Mouse (Mus musculus) erythroblast, adult 5-6 weeks (primary cell): ENCODE results near the gene Bet1l. TPM values are rescaled to one million over a fixed set of nuclear protein-coding genes. Genes with fewer than 3 reads are reported as not detected.

Experiments
- ATAC-seq: replicated peaks from 2 replicates; pipeline ENCODE4 v1.8.0; 2016; ENCODE audit warnings: moderate number of reproducible peaks, mild to moderate bottlenecking, moderate TSS enrichment, inconsistent platforms; ENCODE audit not compliant: poor library complexity, low FRiP score, severe bottlenecking
- total RNA-seq, 2 experiments: library from RNA; stranded (forward) in 1 of 2; stranded (reverse) in 1 of 2; fragments of 150-400 nt in 1 of 2; fragments of 200-764, 138-1000 nt in 1 of 2; gene quantifications; 2 replicates each; pipeline versions ENCODE4 v1.2.3 to v1.2.4; 2015 to 2017; ENCODE audit warnings: low replicate concordance in 2 of 2

The Bet1l gene
- total RNA-seq, 2 experiments from 2014 or later, result 14.8 to 17.3 TPM

DNA sequence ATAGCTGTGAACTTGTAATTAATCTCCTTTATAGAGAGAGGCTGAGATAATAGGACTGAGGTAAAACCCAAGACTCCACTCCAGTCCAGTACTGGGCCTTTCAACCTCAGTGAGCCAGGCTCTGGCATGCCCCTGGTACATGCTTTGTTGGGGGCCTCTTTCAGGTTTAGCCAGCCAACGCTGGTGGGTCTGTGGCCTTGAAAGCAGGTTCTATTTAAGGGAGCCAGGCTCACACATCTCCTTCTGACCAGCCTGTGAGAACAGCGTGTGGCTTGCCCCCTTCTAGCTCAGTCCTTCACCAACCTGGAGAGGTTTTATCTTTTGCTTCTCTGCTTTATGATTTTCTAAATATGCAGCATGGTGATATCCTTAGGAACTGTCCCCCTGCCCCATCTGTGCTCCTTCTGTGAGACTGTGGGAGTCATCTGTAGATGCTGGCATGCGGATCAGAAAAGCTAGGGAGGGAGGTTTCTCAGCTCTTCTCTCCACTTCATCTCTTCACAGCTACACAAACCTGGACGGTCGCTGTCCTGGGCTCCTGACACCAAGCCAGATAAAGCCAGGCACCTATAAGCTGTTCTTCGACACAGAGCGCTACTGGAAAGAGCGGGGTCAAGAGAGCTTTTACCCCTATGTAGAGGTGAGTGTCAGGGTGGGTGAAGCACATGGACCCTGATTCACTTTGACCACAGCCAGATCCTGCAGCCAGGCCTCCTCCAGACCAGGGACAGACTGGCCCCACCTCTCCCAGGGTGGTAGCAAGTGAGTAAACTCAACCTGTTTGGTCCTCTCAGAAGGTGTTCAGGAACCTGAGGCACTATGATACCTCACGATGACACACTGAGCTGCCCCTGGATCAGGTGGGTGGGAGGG lies 20.9 kb downstream of the Bet1l start:
- no peak for ATAC-seq

DNA sequence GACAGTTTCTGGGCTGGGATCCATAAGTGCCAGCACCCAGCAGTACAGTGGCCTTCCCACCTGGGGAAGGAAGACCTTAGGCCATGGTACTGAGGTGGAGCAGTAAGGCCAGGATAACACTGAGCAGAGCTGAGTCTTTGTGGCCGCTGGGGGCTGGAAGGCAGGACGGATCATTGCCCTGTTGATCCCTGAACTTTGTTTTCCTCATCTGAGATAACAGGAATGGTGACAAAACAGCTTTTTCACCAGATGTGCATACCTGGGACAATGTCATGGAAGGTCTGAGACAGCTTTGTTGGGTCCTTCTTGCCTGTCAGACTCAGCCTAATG lies 21.7 kb downstream of the Bet1l start:
- ATAC-seq, result no peak

DNA sequence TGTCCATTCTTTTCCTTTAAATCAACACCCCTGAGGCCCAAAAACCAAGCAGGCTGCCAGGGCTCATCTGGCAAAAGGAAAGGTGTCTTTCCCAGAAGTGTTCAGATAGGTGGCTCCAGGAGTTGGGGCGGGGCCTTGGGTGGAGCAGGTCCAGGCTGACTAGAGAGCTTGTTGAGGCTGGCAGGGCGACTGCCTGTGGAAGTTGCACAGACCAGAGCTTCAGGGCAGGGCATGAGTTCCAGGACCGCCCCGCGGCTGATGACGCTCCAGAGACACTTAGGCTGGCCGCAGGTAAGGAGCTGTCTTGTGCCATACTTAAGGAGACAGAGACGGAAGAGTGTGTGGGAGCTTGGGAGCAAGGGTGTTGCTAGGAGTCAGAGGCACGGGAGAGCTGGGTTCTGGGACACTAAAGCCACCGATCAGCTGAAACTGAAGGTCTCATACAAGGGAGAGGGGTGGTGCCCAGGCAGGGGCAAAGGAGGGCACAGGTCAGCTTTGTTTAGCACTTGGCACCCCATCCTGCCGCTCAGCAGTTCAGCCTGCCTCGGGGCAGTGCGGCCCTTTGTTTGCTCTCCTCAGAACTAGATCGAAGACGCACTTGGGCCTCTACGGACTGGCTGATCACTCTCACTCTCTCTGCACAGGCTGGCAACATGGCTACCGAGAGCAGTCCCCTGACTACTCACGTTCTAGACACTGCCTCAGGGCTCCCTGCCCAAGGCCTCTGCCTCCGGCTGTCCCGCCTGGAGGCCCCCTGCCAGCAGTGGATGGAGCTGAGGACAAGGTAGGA lies 22.2 kb downstream of the Bet1l start, which contains the start of gene Urah:
Gene Urah, plus strand, starts transcription at position 51 of the 790 bp plus-strand sequence.
- ATAC-seq, result 0 out of 2 replicates have a peak, but pooled peaks have one; percentile 26

DNA sequence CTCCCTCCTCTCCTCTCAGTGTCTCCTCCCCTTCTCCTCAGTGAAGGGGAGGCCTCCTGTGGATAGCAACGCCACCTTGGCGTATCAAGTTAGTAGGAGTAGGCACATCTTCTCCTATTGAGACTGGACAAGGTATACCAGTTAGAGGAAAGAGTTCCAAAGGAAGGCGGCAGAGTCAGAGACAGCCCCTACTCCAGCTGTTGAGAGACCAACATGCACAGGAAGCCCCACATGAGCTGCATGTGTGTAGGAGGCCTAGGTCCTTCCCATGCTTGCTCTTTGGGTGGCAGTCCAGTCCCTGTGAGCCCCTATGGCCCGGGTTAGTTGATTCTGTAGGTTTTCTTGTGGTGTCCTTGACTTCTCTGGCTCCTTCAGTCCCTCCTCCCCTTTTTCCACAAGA lies 24.0 kb downstream of the Bet1l start:
- ATAC-seq, result no peak

DNA sequence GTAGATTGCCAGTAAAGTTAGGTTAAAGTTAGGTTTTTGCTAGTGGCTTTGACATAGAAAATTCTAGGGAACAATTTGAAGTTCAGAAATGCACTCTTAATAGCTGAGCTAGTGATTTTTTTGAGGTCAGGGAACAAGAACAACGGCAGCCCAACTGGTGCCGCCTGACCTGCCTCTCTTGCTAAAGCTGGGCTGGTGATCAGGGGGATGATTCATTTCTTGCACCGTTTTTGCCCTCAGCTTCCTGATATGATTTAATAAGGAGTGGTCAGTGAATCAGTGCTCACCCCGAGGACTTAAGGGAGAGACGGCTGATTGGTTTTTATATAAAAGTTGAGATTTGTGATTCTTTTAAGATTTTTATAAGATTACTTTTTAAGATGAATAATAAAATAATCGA lies 25.9 kb downstream of the Bet1l start:
- no peak for ATAC-seq

DNA sequence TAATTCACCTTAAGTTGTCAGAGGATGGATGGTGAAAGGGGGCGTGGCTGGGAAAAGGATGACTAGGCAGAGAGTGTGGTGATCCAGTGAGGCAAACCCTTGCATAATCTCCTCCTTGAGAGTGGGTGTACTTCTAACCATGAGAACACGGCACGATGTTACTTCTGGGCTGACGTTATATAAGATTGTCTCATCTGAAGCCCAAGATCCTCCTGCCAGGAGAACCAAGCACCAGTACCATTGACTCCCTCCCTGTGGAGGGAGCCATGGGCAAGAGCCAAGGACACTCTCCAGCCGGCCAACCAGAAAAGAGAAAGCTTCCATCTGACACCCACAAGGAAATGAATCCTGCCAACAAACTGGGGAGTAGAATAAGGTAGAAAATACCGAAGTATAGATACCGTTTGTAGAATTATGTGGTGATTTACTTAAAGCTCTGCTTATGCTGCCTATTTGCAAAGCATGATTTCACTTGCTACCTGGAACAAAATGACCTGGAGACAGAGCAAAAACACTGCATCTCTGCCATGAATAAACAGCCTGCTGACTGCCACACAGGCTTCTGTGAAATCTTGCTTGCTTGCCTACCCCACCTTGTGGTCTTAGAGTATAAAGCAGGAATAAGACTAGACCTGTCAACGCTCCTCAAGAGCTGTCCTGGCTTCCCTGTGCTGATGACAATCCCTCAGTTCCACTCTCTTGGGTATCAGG lies 29.1 kb downstream of the Bet1l start:
- peak; percentile 46; the same call in 1 of the 2 replicates for ATAC-seq

DNA sequence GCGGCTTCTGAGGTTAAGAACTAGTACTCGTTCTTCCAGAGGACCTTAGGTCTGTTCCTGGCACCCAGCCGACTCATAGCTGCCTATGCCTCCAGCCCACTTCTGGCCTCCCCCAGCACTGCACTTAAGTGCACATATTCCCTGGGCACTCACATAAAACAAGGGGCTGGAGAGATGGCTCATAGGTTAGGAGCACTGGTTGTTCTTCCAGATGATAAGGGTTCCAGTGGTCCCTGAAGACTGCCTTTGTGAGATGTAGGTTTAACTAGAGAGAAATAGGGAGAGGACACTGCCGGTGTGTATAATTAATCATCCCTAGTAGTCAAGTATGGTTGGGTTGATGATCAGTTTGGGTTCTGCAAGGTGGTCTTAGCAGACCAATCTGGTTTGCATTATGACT lies 34.6 kb downstream of the Bet1l start:
- no peak for ATAC-seq

DNA sequence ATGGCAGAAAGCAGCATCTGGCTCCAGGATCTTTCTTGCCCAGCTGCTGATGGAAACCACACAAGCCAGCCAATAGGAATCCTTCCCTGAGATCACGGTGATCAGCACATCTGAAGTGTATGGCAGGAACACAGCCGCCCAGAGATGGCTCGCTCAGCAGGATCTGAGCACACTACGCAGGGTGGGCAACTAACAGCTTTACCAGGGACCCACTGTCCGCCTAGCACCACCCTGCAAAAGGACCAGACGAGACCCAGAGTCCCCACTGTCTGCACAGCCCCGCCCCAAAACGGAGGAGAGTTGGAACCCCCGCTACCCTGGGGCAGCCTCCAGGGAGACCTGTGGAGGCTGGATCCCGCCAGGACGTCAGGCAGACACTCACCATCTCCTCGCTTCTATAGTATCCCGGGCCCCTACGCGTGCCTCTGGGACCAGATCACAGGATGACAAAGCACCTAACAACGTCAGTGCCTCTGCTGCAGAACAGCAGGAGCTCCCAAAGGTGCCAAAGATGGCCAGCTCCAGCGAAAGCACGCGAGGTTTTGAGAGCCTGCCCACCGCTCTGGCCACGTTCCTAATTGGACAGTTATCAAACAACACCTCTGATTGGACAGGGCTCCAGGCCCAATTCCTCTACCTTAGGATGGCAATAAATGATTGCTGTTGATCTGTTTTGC lies 35.6 kb downstream of the Bet1l start, which contains the start of gene Zfp941:
Gene Zfp941, minus strand, starts transcription at position 526 of the 677 bp plus-strand sequence.
- ATAC-seq, result peak; percentile 74

DNA sequence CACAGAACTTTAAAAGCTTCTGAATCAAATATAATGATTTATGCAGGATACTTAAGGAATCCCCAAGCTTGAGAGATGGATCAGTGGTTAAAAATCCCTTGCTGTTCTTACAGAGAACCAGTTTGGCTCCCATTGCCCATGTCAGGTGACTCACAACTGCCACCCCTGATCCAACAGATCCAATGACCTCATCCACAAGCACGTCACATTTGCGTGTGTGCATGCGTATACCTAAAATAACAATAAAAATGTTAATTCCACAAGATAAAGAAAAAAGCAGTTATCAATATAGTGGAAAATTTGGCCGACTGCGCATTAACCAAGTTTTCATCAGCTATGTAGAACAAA lies 36.1 kb downstream of the Bet1l start:
- no peak for ATAC-seq

DNA sequence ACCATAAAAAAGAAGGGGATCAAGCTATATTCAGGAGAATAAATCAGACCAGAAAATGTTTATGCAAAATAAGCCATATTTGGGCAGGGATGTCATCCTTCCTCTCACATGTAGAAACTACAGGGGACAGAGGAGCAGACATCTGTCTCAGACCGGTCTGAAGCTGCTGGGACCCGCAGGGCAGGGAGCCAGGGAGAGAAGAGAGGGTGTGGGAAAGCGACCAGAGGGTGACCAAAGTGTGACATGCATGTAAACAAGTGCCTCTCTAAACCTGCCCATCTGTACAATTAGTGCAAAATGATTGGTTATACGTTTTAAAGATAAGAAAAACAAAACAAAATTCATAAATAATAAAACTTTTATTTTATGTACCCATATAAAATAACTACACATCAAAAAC lies 37.2 kb downstream of the Bet1l start:
- no peak for ATAC-seq

DNA sequence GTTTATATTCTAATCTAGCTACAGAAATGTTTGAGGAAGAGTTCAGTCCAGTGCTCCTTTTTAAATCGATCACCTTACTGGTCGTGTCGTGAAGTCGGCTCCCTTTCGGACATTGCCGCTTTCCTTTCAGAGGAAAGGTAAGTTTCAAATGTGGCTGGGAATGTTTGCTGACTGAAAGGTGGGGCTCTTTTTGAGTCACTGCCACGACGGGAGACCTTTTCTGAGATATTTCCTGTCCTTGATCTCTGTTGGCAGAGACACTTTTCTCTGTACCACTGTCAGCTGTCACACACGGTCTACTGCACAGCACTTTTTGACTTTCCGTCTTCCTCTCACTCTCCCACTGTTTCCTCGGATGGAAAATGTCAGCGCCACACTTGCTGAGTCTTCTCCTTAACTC lies 44.5 kb downstream of the Bet1l start:
- ATAC-seq, result no peak

DNA sequence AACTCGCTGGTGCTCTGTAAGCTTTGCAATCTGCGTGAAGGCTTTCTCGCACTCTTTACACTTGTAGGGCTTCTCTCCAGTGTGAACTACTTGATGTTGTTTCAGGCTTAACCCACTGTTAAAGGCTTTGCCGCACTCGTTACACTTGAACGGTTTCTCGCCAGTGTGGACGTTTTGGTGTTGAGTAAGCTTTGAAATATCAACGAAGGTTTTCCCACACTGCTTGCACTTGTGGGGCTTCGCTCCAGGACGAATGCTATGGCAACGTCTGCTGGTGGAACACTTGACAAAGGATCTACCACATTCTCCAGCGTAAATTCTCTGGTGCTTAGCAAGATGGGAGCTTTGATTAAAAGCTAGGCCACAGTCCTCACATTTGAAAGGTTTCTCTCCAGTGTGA lies 45.7 kb downstream of the Bet1l start:
- no peak for ATAC-seq

DNA sequence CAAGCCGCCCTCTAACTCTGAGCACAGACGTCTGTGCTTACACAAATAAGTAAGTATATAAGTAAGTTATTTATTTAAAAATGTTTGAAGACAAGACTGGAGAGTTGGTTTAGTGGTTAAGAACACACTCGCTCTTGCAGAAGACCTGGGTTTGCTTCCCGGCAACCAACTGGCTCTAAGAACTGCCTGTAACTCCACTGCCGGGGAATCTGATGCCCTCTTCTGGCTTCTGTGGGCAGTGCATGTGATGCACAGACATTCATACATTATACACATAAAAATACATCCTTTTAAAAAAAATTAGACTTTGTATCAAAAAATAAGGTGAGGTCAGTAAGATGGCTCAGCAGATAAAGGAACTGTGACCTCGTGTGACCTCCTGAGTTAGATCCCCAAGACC lies 46.9 kb downstream of the Bet1l start:
- no peak for ATAC-seq

DNA sequence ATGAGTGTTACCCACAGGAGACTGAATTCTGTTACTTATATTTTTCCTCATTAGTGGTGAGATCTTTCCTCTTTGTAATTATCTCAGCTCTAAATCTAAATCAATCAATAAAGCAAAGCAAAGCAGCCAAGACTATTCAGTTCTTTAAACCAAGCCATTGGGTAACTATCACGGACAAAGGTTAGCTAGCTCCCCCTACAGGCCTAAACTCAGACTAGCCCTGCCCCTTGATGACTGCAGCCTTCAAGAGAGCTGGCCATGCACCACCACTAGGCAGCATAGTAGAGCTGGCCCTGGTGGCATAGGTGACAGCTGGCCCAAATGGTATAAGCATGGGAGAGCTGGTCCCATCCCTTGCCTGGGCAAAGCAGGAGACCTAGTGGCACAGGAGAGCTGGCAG lies 51.7 kb downstream of the Bet1l start:
- ATAC-seq, result peak; percentile 61; the same call in 1 of the 2 replicates

Other genes with a start within 250 kb of the Bet1l start
- gene Olfr61, start 228.6 kb downstream of the Bet1l start, total RNA-seq (2015; ENCODE audit: low replicate concordance), result not detected in 2 replicates
- gene Olfr61, start 228.6 kb downstream of the Bet1l start, total RNA-seq (2017; ENCODE audit: low replicate concordance), result not detected in 2 replicates
- gene Olfr53, start 211.1 kb downstream of the Bet1l start, total RNA-seq (2015; ENCODE audit: low replicate concordance), result not detected in 2 replicates
- not detected in 2 replicates for gene Olfr53, start 211.1 kb downstream of the Bet1l start, total RNA-seq (2017; ENCODE audit: low replicate concordance)
- not detected in 2 replicates for gene Olfr539, start 197.6 kb downstream of the Bet1l start, total RNA-seq (2015; ENCODE audit: low replicate concordance)
- 0.14 TPM in 1 of 2 replicates, not detected in the other for gene Olfr539, start 197.6 kb downstream of the Bet1l start, total RNA-seq (2017; ENCODE audit: low replicate concordance)
- gene Olfr45, start 175.6 kb downstream of the Bet1l start, total RNA-seq (2015; ENCODE audit: low replicate concordance), result not detected in 2 replicates
- not detected in 2 replicates for gene Olfr45, start 175.6 kb downstream of the Bet1l start, total RNA-seq (2017; ENCODE audit: low replicate concordance)
- not detected in 2 replicates for gene Olfr541, start 160.3 kb downstream of the Bet1l start, total RNA-seq (2015; ENCODE audit: low replicate concordance)
- not detected in 2 replicates for gene Olfr541, start 160.3 kb downstream of the Bet1l start, total RNA-seq (2017; ENCODE audit: low replicate concordance)
- not detected in 2 replicates for gene Cyp2e1, start 93.8 kb downstream of the Bet1l start, total RNA-seq (2015; ENCODE audit: low replicate concordance)
- not detected in 2 replicates for gene Cyp2e1, start 93.8 kb downstream of the Bet1l start, total RNA-seq (2017; ENCODE audit: low replicate concordance)
- gene Syce1, start 69.7 kb downstream of the Bet1l start, total RNA-seq (2015; ENCODE audit: low replicate concordance), result not detected in 2 replicates
- 0.60 TPM in 1 of 2 replicates, not detected in the other for gene Syce1, start 69.7 kb downstream of the Bet1l start, total RNA-seq (2017; ENCODE audit: low replicate concordance)
- gene Zfp941, start 35.4 kb downstream of the Bet1l start, total RNA-seq (2015; ENCODE audit: low replicate concordance), result not detected in 2 replicates
- 0.28 and 0.51 TPM in 2 replicates for gene Zfp941, start 35.4 kb downstream of the Bet1l start, total RNA-seq (2017; ENCODE audit: low replicate concordance)
- not detected in 2 replicates for gene Urah, start 22.6 kb downstream of the Bet1l start, total RNA-seq (2015; ENCODE audit: low replicate concordance)
- not detected in 2 replicates for gene Urah, start 22.6 kb downstream of the Bet1l start, total RNA-seq (2017; ENCODE audit: low replicate concordance)
- gene Scgb1c1, start 12.0 kb downstream of the Bet1l start, total RNA-seq (2015; ENCODE audit: low replicate concordance), result not detected in 2 replicates
- not detected in 2 replicates for gene Scgb1c1, start 12.0 kb downstream of the Bet1l start, total RNA-seq (2017; ENCODE audit: low replicate concordance)
- gene Odf3, start 9.8 kb downstream of the Bet1l start, total RNA-seq (2015; ENCODE audit: low replicate concordance), result not detected in 2 replicates
- not detected in 2 replicates for gene Odf3, start 9.8 kb downstream of the Bet1l start, total RNA-seq (2017; ENCODE audit: low replicate concordance)
- gene Gm45785, start 1.2 kb downstream of the Bet1l start, total RNA-seq (2015; ENCODE audit: low replicate concordance), result not detected in 2 replicates
- gene Gm45785, start 1.2 kb downstream of the Bet1l start, total RNA-seq (2017; ENCODE audit: low replicate concordance), result not detected in 2 replicates
- gene Ric8a, start 620 bp downstream of the Bet1l start, total RNA-seq (2015; ENCODE audit: low replicate concordance), result 9.2 and 16.3 TPM in 2 replicates
- 9.2 and 9.8 TPM in 2 replicates for gene Ric8a, start 620 bp downstream of the Bet1l start, total RNA-seq (2017; ENCODE audit: low replicate concordance)
- gene Psmd13, start 24.4 kb upstream of the Bet1l start, total RNA-seq (2015; ENCODE audit: low replicate concordance), result 13.1 and 37.0 TPM in 2 replicates
- gene Psmd13, start 24.4 kb upstream of the Bet1l start, total RNA-seq (2017; ENCODE audit: low replicate concordance), result 56.0 and 77.4 TPM in 2 replicates
- gene Sirt3, start 24.7 kb upstream of the Bet1l start, total RNA-seq (2015; ENCODE audit: low replicate concordance), result 1.9 and 12.1 TPM in 2 replicates
- gene Sirt3, start 24.7 kb upstream of the Bet1l start, total RNA-seq (2017; ENCODE audit: low replicate concordance), result 1.4 and 2.1 TPM in 2 replicates
- not detected in 2 replicates for gene Cox8b, start 42.9 kb upstream of the Bet1l start, total RNA-seq (2015; ENCODE audit: low replicate concordance)
- not detected in 2 replicates for gene Cox8b, start 42.9 kb upstream of the Bet1l start, total RNA-seq (2017; ENCODE audit: low replicate concordance)
- gene Nlrp6, start 63.3 kb upstream of the Bet1l start, total RNA-seq (2015; ENCODE audit: low replicate concordance), result not detected in 2 replicates
- gene Nlrp6, start 63.3 kb upstream of the Bet1l start, total RNA-seq (2017; ENCODE audit: low replicate concordance), result not detected in 2 replicates
- gene Pgghg, start 83.8 kb upstream of the Bet1l start, total RNA-seq (2015; ENCODE audit: low replicate concordance), result 0.38 and 3.8 TPM in 2 replicates
- 1.5 and 3.3 TPM in 2 replicates for gene Pgghg, start 83.8 kb upstream of the Bet1l start, total RNA-seq (2017; ENCODE audit: low replicate concordance)
- gene Ifitm5, start 92.7 kb upstream of the Bet1l start, total RNA-seq (2015; ENCODE audit: low replicate concordance), result not detected in 2 replicates
- gene Ifitm5, start 92.7 kb upstream of the Bet1l start, total RNA-seq (2017; ENCODE audit: low replicate concordance), result 1.5 TPM in 1 of 2 replicates, not detected in the other
- not detected in 2 replicates for gene Gm45717, start 98.4 kb upstream of the Bet1l start, total RNA-seq (2015; ENCODE audit: low replicate concordance)
- gene Gm45717, start 98.4 kb upstream of the Bet1l start, total RNA-seq (2017; ENCODE audit: low replicate concordance), result not detected in 2 replicates
- gene Ifitm2, start 98.4 kb upstream of the Bet1l start, total RNA-seq (2015; ENCODE audit: low replicate concordance), result 133 and 151 TPM in 2 replicates
- gene Ifitm2, start 98.4 kb upstream of the Bet1l start, total RNA-seq (2017; ENCODE audit: low replicate concordance), result 41.4 and 47.4 TPM in 2 replicates
- 31.8 and 47.3 TPM in 2 replicates for gene Ifitm1, start 109.6 kb upstream of the Bet1l start, total RNA-seq (2015; ENCODE audit: low replicate concordance)
- 0.70 and 11.8 TPM in 2 replicates for gene Ifitm1, start 109.6 kb upstream of the Bet1l start, total RNA-seq (2017; ENCODE audit: low replicate concordance)
- gene Ifitm3, start 153.2 kb upstream of the Bet1l start, total RNA-seq (2015; ENCODE audit: low replicate concordance), result 186 and 267 TPM in 2 replicates
- gene Ifitm3, start 153.2 kb upstream of the Bet1l start, total RNA-seq (2017; ENCODE audit: low replicate concordance), result 78.8 and 112 TPM in 2 replicates
- 336 and 380 TPM in 2 replicates for gene Ifitm6, start 160.3 kb upstream of the Bet1l start, total RNA-seq (2015; ENCODE audit: low replicate concordance)
- gene Ifitm6, start 160.3 kb upstream of the Bet1l start, total RNA-seq (2017; ENCODE audit: low replicate concordance), result 99.4 and 179 TPM in 2 replicates
- not detected in 2 replicates for gene Gm17387, start 171.6 kb upstream of the Bet1l start, total RNA-seq (2015; ENCODE audit: low replicate concordance)
- not detected in 2 replicates for gene Gm17387, start 171.6 kb upstream of the Bet1l start, total RNA-seq (2017; ENCODE audit: low replicate concordance)
- gene B4galnt4, start 203.5 kb upstream of the Bet1l start, total RNA-seq (2015; ENCODE audit: low replicate concordance), result 0.84 TPM in 1 of 2 replicates, not detected in the other
- not detected in 2 replicates for gene B4galnt4, start 203.5 kb upstream of the Bet1l start, total RNA-seq (2017; ENCODE audit: low replicate concordance)
- not detected in 2 replicates for gene Pkp3, start 220.6 kb upstream of the Bet1l start, total RNA-seq (2015; ENCODE audit: low replicate concordance)
- gene Pkp3, start 220.6 kb upstream of the Bet1l start, total RNA-seq (2017; ENCODE audit: low replicate concordance), result not detected in 2 replicates
- 4.2 TPM in 1 of 2 replicates, not detected in the other for gene Sigirr, start 243.0 kb upstream of the Bet1l start, total RNA-seq (2015; ENCODE audit: low replicate concordance)
- gene Sigirr, start 243.0 kb upstream of the Bet1l start, total RNA-seq (2017; ENCODE audit: low replicate concordance), result 2.8 and 4.4 TPM in 2 replicates